Mouse (Mus musculus) C2C12 (cell line): Measurements from ENCODE around the gene Arfrp1.

Experiments
- CEBPB ChIP-seq: IDR thresholded peaks from one replicate; pipeline ENCODE4 v1.6.1; 2011; ENCODE audit warnings: low read depth, mild to moderate bottlenecking, control low read depth, moderate library complexity
- CTCF ChIP-seq: IDR thresholded peaks from one replicate; pipeline ENCODE4 v1.5.1; 2011; ENCODE audit not compliant: control insufficient read depth, insufficient read depth, insufficient read length
- FOSL1 ChIP-seq: IDR thresholded peaks from one replicate; pipeline ENCODE4 v1.8.0; 2011; ENCODE audit warnings: mild to moderate bottlenecking, low read length; ENCODE audit not compliant: poor library complexity, insufficient read depth, severe bottlenecking
- MAX ChIP-seq: IDR thresholded peaks from one replicate; pipeline ENCODE4 v1.6.1; 2011; ENCODE audit warnings: mild to moderate bottlenecking, control low read depth
- MYOD1 ChIP-seq: IDR thresholded peaks from one replicate; pipeline ENCODE4 v1.6.1; 2011; ENCODE audit warnings: low read depth; ENCODE audit not compliant: control insufficient read depth, insufficient read length
- MYOG ChIP-seq: IDR thresholded peaks from one replicate; pipeline ENCODE4 v1.6.1; 2011; ENCODE audit not compliant: control insufficient read depth, insufficient read length; ENCODE audit errors: extremely low read depth
- USF1 ChIP-seq: IDR thresholded peaks from one replicate; pipeline ENCODE4 v1.6.1; 2011; ENCODE audit warnings: low read depth, mild to moderate bottlenecking, control low read depth, moderate library complexity

- TF ChIP-seq CTCF = no peak
- TF ChIP-seq CEBPB = no peak
- TF ChIP-seq USF1 = no peak
- TF ChIP-seq MAX = no peak
- TF ChIP-seq MYOD1 = no peak
- no peak for TF ChIP-seq FOSL1
- TF ChIP-seq MYOG = no peak
Measured at GRCm38 (mm10) chr2:181356780-181357179, 8.4 kb downstream of the Arfrp1 start.
